Mouse (Mus musculus) heart, postnatal 25 days (tissue): ENCODE measurements around the gene Specc1l. TPM values are rescaled to one million over a fixed set of nuclear protein-coding genes. Genes with fewer than 3 reads are reported as not detected.

ENCODE experiments used
- DNase-seq: peaks from one replicate; pipeline ENCODE4 v3.0.0; 2022; ENCODE audit warnings: low spot score
- intact Hi-C: fragments of 180-260 bp; cut with DNase I; formaldehyde crosslinking; loops from one replicate; pipeline ENCODE4 v1.15.1; 2025
- total RNA-seq, 2 experiments: library from RNA; stranded (reverse); gene quantifications; 2 replicates each; pipeline ENCODE4 v1.2.3; 2021

The Specc1l gene
- total RNA-seq: 10 to 100 TPM; 38.5 to 39.5 TPM

DNA sequence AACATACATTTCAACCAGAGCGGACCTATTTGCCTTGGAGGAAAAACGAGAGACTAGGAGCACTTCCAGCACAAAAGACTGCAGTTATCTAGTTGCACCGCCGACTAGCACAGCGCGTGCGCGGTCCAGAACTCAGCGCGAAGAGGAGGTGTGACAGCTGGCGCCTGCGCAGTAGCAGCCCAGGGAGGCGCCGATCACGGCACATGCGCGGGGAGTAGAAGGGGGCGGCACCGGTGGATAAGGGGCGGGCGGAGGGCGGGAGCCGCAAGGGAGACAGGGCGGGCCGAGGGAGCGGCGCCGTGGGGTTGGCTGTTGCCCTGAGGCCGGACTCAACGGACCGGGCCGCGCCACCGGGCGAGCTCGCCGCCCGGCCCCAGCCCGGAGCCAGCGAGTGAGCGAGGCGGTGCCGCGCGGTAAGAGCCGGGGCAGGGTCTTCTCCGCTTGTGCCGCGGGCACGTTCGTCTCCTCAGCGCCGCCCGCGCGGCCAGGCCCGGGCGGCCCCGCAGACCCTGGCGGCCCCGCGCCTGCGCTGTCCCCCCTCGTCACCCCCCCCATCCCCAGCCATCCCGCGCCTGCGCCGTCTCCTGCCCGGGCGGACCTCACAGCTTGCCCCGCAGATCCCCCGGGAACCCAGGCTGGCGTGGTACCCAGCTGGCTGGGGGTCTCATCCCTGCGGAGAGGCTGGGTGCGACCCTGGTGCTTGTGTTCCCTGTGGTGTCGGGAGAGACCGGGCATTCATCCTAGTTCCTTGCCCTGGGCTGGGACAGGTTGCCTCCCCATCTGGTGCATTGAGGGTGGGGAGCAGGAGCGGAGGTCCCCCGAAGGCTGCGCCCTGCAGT is at the start of gene Specc1l:
Specc1l (plus strand) TSS at position 267 of the 839 bp plus-strand sequence.
- intact Hi-C loops: no loop called here

DNA sequence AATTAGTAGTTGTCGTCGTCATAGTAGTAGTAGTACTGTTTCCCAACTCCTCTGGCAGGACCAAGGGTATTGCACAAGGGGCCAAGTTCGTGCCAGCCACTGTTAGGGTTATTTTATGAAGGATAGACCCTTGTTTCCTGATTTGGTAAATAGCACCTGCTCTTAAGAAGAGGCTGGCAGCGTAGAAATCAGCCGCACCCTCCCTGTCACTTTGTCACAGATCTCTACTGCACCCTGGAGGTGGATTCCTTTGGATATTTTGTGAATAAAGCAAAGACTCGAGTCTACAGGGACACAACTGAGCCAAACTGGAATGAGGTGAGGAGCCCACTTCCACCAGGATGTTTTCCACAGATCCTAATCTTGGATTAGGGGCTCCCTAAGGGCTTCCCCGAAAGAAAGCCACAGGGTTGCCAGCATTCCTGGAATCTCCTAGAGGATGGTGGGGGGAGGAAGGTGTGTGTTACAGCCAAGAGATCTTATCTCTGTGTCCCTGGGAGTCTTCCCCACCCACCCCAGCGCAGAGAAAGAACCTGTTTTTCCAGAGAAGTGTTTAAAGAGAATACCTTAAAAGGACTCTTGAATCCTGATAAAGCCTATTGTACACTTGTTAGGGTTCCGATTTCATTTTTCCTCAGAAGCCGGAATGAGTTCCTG is 45.9 kb upstream of the Specc1l start:
- intact Hi-C loops: no loop called here
- no peak for DNase-seq

More for the DNA sequence above, at the start of gene Specc1l:
- peak; percentile 92 for DNase-seq

DNA sequence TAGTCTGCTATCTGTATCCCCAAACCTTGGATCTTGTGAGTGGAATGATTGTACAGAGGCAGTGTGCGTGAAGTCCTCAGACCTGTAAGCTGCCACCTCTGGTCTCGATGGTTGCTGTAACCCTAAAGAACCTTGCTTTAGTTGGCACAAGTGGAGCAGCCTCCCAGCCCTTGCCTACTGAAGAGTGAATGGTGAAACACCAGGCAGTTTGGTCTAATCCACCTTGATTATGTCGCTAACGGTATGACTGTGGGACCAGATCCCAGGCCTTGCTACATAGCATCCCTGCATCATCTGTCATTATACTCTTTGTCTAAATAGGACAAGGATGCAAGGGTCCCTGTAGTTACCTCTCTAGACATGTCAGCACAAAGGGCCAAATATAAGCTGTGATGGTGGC is 45.3 kb upstream of the Specc1l start:
- DNase-seq: no peak
- intact Hi-C loops: no loop called here

DNA sequence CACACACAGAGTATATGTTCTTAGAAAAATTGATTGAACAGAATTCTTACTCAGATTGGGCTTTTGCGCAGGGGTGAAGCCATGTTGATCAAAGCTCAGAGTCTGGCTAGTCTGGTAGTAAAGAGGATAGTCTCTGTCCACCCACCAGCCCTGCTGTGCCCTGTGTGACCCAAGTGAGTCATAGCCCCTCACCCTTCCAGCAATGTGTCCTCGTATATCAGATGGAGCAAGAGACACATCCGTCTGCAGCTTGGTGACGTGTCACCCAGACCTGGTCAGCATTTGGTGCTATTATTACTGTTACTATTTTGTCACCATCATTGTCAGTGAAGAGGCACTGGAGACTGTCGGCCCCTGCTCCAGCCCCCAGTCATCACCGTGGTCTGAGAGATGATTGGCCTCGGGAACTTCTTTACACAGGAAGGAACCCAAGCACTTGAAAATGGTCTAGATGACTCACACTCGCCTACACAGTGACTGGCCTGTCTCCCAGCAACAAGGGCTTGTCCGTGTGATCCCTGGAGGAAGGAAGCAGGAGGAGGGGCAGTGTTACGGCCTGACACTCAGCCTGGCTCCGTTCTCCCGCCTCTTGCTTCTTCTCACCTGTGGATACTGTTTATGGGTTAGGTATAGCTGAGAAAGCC is 41.5 kb upstream of the Specc1l start:
- intact Hi-C loops: no loop called here
- DNase-seq: peak; percentile 45

DNA sequence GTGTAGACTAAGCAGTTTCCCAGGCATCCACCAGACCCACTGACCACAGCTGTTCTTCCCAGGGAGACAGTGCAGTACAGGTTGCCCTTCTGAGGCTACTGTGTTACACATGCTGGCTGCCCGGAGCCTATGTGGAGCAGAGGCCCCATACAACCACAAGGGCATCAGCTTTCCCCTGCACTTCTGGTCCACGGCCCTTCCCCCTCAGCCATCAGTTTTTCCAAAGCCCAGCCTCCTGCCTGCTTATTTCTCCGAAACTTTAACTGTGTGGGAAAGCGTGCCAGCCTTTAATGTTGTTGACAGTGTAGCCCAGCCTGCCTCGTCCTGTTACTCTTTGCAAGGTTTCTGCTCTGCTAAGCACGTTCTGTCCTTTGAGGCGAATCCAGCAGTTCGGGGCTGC is 38.8 kb upstream of the Specc1l start:
- intact Hi-C loops: no loop called here
- no peak for DNase-seq

DNA sequence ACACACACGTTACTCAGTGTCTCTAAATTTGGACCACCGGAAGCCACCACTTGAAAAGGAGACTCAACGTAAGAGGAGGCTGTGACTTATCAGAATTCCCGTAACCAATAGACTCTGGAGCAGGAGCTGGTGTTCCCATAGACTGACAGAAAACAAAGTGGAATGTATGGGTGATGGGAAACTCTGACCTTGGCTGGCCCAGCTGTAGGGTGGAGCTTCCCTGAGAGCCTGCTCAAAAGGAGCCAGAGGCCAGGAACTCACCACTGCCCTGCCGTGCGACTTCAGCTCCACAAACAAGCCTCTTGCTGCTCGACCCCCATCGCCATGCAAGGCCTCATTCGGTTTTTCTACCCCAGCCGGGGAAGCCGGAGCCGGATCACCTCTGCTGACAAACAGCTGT is 38.2 kb upstream of the Specc1l start:
- DNase-seq: no peak
- intact Hi-C loops: no loop called here

DNA sequence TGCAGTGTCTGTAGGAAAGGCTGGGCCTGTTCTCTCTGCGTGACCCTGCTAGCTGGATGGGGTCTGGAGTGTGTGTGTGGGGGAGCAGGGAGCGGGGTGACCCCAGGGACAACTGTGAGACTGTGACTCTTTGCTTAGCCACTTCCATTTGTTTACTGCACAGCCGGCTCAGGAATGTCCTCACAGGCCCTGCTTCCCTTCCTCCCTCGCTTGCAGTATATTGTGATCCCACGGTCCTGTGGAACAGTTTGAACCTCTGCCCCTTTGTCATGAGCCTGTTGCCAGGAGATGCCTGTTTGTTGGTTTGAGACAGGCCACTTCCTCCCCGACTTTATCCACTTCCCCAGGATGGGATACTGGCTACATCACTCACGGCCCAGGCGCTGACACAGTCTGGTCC is 35.4 kb upstream of the Specc1l start:
- DNase-seq: no peak
- intact Hi-C loops: no loop called here

DNA sequence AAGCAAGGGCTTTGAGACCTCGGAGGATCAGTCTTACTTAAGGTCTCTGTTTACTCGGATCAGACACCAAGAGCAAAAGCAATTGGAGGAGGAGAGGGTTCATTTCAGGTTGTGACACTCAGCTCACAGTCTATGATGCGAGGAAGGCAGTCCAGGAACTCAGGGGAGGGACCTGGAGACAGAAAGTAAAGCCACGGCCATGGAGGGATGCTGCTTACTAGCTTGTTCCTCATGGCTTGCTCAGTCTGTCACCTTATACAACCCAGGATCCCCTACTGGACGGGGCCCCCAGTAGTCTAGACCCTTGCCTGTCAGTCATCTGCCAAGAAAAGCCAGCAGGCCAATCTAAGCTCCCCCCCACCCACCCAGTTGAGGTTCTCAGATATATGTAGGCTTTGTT is 33.0 kb upstream of the Specc1l start:
- intact Hi-C loops: no loop called here
- no peak for DNase-seq

DNA sequence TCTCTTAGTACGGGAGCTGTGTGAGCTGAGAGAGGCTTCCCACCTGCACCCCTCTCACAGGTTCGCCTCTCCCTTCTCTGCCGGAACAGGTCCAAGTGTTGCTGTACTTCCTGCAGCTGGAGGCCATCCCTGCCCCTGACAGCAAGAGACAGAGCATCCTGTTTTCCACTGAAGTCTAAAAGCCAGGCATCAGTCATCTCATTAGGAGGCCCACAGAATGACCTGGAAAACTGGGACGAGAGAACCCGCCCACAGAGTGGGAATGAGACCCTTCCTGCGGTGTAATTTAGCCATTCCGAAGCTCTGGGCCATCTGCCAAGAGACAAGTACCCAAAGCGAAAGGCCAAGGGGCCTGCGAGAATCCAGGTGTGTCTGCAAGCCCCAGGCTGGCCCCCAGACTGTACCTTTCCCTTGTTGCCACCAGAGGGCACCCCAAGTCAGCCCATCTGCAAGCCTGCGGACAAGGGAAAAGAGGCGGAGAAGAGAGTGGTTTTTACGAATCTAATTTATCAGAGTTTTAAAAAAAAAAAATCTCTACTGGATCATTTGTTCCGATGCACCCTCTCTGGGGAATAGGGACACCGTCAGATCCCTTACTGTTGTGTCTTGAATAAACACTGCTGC is 29.6 kb upstream of the Specc1l start:
- peak; percentile 38 for DNase-seq
- intact Hi-C loops: loop anchor here (1.0 to 2.0 kb wide), 4 partner anchors 69 to 305 kb away; no protein-coding TSS in a partner anchor

DNA sequence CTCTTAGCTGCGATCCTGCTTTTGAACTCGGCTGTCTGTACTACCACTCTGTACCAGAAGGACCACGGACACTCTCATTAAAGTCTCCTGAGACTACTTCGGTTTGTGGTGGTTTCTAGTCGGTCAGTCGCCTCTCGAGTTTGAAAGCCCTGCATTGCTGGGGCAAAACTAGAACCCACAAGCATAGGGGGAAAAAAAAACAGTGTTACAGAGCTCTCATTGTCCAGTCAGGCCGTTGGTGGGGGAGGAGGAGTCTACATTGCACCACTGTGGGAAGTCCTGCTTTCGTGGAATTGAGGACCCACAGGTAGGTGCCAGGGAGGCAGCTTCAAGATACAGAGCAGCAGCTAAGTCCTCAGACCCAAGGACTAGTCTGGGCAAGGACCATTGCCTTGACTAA is 27.0 kb upstream of the Specc1l start:
- DNase-seq: no peak
- intact Hi-C loops: no loop called here

DNA sequence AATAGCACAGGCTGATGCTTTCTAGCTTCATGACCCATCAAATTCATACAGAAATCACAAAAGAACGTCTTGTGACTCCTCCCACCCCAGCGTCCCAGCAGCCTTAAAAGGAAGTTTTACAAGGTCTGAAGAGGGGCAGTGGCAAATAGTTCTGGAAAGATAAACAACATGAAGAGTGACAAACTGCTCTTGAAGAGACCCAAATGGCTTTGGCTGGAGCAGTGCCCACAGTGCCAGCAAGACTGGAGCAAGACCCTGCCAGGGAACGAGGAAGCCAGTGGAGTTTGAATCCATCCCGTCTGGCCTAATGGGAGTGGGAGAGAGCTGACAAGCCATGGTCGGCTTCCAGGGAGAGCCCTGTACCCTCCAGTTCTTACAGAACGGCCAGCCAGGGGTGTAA is 25.3 kb upstream of the Specc1l start:
- intact Hi-C loops: no loop called here
- no peak for DNase-seq

DNA sequence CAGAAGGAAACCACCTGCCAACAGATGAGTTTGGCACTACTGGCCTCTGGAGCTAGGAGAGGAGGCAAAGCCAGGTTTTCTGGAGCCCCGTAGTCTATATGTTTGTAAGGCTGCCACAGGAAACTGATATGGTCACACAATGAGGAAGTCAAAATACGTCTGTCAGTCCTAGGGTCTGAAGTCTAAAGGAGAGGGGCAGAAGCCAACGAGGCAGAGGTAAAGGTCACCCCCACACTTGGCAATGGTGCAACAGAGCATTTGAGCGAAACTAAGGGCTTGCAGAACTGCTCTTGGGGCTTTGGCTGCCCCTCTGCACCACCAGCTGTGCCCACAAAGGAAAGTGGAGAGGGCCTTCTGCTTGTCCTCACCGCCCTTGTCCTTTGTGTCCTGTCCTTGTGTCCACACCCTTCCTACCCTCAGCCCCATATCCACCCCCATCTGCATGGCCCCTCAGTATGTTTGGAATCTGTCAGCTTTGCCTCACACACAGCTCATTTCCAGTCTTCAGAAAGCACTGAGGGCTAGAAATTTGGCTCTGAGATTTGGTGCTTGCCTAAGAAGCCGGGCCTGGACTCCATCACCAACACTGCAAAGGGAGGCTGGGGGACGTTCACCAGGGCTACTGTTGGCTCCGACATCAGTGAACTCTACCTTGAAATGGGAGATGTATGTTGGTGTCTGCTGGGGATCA is 24.4 kb upstream of the Specc1l start:
- intact Hi-C loops: no loop called here
- DNase-seq: no peak

DNA sequence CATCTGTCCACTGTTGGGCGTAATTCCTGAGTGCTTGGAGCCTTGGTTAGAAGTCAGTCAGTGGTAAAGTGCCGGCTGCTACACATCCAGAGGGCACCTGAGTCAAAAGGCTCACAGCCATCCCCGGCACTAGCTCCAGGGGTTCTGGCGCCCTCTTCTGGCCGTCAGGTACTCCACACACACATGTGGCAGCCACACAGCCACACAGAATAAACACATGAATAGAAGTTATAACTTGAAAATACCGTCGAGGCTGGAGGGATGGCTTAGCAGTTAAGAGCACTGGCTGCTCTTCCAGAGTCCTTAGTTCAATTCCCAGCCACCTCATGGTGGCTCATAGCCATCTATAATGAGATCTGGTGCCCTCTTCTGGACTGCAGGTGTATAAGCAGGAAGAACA is 20.2 kb upstream of the Specc1l start:
- no peak for DNase-seq
- intact Hi-C loops: no loop called here

DNA sequence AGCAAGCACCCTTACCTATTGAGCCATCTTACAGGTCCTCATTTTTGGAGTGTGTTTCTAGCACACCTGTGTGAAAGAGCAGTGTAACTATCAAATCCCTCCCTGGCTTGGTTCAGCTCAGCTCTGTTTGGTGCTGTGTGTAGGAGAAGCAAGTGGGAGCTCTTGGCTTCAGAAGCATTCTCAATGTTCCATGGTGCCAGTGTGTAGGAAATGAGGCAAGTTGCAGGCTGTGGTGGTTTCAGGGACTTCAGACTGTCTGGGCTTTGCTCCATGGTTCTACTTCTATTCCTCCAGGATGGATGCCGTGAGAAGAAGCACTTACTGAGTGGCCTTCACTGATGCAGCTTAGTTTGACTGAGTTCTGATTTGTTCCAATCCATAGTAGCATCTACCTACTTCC is 14.1 kb upstream of the Specc1l start:
- intact Hi-C loops: no loop called here
- no peak for DNase-seq

DNA sequence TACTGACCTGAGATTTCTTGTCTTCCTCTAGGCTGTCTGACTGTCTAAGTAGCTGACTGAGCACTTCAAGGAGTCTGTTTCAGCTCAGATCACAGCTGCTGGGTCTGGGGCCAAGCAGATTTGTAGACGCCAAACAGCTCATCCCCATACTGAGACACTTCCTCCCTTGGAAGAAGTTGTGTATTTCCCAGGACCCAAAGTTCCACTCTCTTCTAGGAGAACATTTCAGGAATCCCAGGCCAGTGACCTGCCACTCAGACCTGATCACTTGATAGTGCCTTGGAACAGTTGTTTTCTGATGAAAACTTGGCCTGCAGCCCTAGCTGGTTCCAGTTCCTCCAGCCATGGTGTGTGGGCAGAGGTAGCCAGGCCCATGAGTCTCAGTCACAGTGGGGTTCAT is 11.1 kb upstream of the Specc1l start:
- intact Hi-C loops: no loop called here
- DNase-seq: no peak

DNA sequence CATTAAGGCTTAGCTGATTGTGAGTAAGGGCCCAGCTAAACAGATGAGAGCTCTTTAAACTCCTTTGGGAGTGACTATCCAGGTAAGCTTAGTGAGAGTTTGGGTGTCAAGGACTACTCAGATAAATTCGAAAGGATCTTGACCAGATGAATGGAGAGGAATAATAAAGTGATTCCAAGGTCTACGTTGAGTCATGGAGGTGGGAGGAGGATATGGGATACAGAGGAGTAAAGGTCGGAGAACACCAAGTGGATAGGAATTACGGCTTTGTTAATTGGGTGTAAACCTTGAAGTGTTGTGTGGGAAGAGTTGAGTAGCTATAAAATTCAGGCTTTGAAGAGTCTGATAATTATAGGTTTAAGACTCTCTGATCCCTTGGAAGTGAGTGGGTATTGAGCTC is 5.7 kb upstream of the Specc1l start:
- intact Hi-C loops: no loop called here

DNA sequence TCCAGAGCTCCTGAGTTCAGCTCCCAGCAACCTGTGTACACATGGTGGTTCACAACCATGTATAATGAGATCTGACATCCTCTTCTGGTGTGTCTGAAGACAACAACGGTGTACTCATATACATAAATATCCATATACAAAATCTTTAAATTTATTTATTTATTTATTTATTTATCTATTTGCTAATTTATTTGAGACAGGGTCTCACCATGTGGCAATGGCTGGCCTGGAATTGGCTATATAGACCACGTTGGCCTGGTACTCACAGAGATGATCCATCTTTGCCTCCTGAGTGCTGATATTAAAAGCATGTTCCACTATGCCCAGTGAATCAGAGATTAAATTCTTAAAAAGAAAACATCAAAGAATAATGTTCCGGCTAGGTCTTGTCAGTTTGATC is 1.0 kb upstream of the Specc1l start:
- intact Hi-C loops: no loop called here
- DNase-seq: no peak

More for the DNA sequence above, 5.7 kb upstream of the Specc1l start:
- no peak for DNase-seq

DNA sequence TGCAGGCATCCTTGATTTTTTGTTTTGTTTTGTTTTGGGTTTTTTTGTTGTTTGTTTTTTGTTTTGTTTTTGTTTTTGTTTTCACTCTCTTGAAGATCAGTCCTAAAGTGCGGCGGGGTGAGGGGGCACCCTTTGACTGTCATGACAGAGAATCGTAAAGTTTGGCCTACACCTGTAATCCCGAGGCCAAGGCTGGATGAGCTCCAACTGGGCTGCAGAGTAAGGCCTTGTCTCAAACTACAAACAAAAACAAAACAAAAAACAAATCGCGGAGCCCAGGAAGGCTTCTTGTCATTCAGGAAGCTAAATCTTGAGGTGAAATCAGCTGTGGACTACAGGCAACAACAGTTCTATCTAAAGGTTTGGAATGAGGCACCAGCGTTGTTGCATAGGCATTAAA is 1.1 kb downstream of the Specc1l start:
- intact Hi-C loops: no loop called here
- no peak for DNase-seq

DNA sequence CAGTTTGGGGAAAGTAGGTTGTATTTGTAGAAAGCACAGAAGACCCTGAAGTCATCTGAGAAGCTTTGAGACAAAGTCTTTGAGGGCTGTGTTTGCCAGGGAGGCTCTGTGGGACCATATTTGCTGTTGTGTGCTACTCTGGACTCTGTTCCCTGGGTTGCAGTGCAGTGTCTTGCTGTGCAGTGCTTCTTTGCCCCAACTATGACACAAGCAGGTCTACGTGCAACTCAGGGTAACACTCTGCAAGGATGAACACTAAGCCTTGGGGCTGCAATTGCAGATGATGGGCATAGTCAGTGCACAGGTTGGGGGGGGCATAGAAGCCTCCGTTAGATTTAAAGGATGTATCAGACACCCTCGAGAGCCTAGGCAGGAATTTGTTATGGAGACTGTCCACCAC is 8.8 kb downstream of the Specc1l start:
- no peak for DNase-seq
- intact Hi-C loops: no loop called here
